Mouse (Mus musculus) mammary gland, adult 2 months (tissue): ENCODE measurements around the gene Chuk. TPM values are rescaled to one million over a fixed set of nuclear protein-coding genes. Genes with fewer than 3 reads are reported as not detected.

Experiments
- polyA plus RNA-seq: library from polyadenylated mRNA; depleted of rRNA; stranded (reverse); fragments of >200 nt; gene quantifications from 2 replicates; pipeline ENCODE4 v1.2.3, GENCODE M21; 2012; ENCODE audit warnings: low replicate concordance; rRNA removed

Gene Chuk
- 9.1 and 18.9 TPM in 2 replicates for polyA plus RNA-seq

DNA sequence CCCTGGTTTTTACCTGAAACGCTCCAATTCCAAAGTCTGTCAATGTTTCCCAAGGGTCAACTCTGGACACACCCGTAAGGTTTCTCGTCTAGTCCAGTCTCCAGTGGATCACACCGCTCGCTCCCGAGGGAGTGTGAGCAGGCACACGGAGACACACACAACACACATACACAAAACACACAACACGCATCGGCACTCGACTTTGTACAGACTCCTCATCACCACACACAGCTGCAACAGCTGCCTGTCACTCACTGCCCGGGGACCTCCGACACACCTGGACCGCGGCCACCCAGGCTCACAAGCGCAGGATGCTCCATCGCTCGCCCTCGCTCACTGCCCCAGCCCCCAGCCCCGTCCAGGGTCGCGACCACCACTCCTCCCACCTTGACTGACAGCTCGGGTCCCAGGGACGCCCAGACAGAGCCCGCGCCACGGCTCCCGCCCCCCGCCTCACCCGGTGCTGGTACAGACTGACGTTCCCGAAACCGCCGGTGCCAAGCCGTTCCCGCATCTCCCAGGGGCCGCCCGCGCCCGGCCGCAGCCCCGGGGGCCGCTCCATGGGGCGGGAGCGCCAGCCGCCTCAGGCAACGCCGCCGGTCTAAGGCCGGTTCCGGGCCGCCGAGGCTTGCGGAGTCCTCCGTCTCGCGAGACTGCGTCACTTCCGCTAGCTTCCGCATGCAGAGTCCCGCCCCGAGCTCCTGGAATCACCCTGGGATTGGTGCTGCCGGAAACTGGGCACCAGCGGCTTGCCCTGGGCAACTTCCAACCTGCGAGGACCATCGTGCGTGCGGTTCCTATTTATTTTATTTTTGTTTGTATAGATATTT, at the start of gene Chuk:
Gene Chuk (minus strand): TSS at position 650 of the 830 bp plus-strand sequence.

DNA sequence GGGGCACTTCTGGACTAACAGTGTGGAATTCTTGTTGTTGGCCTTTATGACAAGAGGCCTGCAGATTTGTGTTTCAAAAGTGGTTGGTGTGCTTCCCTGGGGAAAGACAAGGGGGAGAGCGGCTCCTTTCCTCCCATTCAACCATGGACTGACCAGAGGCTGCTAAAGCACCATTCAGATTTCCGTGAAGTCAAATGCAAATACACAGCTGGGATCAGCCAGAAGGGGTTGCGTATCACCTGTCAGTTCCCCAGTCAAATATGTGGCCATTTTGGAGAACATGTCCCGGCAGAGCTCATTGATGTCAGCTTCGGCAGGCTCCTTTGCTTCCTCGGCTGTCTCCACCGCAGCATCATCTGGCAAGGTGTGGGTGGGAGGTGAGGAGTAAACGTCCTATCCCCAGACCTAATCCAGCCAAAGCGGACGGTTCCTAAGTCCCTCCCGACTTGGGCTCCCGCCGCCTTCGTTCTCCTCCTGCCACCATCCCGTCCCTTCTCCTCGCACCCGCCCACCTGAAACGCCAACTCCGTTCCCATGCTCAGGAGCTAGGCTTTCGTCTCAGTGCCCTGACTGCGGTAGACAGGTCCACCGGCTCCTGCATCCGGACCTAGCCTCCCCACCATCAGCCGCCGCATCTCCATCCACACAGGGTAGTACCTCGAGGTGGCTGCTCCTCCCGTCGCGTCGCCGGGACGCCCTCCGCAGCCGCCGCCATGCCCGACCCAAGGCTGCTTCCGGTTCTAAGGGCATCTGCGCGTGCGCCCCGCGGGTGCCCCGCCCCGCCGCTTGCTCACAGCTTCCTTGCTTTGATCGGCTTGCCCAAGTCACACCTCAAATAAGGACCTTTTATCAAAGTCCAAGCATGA, 38.7 kb upstream of the Chuk start, which contains the start of gene Bloc1s2:
Gene Bloc1s2 (minus strand): TSS at position 745 of the 866 bp plus-strand sequence.

DNA sequence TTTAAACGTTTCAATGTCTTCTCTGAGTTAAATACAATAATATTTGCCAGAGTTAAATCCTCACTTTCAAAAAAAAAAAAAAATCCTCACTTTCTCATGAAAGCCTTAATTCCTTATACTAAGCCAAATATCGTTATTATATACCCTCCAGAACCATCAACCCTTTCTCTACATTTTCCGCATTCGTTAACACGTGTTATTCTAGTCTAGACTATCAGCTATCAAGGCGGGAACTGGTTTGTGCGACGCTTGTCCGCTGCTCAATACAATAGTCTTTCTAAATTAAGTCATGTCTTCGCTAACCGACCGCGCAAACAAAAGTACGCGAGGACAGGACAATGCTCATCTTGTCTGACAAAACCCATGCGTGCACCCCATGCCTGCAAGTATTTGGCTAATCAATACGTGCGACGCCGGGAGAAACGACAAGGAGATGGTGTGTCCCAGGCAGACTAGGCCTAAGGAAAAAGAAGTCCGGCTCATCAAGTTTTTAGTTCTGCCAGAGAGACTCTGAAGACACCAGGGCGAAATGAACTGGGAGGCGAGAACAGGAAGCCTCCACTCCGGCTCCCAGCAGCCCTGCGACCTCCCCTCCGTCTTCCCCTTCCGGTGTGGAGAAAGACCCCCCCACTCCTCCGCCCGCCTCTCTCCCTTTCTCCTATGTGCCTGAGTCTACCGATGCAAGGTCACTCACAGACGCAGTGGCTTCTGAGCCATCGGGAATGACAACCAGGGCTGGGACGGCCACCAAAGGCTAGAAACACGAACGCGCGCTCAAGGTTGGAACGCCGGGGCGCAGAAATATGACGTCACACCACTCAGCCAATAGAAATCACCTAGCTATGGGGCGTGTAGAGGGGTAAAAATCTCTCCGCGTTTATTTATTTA, 28.0 kb upstream of the Chuk start, which contains the start of gene Cwf19l1:
Gene Cwf19l1 (minus strand): TSS at position 805 of the 888 bp plus-strand sequence.

DNA sequence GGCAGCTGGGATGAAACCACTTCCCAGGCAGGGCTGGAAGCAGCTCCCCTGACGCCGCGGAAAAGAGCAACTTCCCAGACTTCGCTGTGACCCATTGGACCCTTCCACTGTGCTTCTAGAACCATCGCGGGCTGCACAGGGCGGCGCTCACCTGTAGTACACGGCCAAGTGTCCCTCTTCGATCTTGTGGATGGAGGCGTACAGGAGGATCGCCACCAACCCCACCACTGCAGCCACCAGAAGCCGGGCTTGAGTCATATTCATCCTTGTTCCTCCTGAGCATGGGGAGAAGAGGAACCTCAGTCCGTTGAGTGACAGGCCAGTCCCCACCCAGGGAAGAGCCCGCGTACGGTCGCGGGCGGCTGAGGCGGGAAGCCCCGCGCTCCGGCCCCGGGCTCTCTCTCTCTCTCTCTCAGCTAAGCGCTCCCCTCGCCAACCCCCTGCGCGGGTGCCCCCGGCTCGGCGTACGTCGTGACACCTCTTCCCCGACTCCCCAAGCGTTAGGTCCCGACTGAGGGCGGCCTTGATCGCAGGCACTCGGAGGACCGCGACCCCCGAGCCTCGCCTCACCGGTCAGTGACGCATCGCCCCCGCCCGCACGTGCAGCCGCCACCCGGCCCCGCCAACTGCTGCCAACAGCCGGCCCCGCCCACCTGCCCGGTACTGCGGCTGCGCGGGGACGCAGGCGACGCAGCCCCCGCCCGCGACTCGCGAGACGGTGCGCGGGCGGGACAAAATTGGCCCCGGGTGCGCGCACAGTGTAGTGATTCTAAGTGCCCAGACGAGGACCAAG, 38.0 kb downstream of the Chuk start, which contains the start of gene Erlin1:
Gene Erlin1 (minus strand): TSS at position 665 of the 793 bp plus-strand sequence.

DNA sequence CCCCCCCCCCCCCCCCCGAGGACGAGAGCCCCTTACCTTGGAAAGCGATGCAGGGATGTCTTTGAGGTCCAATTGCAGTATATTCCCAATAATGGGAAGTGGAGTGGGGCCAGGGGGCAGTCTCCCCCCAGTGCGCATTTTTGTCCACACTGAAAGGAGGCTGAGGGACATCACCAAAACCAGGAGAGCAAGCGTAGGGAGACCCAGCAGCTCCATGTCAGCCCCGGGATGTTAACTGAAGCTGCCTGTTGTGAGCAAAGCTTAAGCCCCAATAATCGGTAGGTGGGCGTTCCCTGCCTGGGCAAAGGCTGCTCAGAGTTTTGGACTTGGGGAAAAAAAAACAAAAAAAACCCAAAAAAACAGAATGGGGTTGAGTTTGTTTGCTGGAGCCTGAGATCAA, 78.3 kb downstream of the Chuk start, which contains the start of gene Cyp2c23:
Gene Cyp2c23 (minus strand): TSS at position 237 of the 400 bp plus-strand sequence.

Other genes starting within 250 kb of the Chuk start
- 18.7 and 19.1 TPM in 2 replicates for gene Dnmbp, start 167.3 kb downstream of the Chuk start, polyA plus RNA-seq
- 0.07 and 0.79 TPM in 2 replicates for gene Cpn1, start 120.9 kb downstream of the Chuk start, polyA plus RNA-seq
- 0.46 and 0.67 TPM in 2 replicates for gene Cyp2c23, start 78.3 kb downstream of the Chuk start, polyA plus RNA-seq
- gene Erlin1, start 37.7 kb downstream of the Chuk start, polyA plus RNA-seq = 5.8 and 12.2 TPM in 2 replicates
- gene Cwf19l1, start 28.4 kb upstream of the Chuk start, polyA plus RNA-seq = 6.2 and 10.8 TPM in 2 replicates
- 14.8 and 22.5 TPM in 2 replicates for gene Bloc1s2, start 39.0 kb upstream of the Chuk start, polyA plus RNA-seq
- gene Pkd2l1, start 85.0 kb upstream of the Chuk start, polyA plus RNA-seq = 0.04 TPM in 1 of 2 replicates, not detected in the other
- 0.27 and 2.7 TPM in 2 replicates for gene Scd3, start 95.8 kb upstream of the Chuk start, polyA plus RNA-seq
- 145 and 155 TPM in 2 replicates for gene Scd2, start 186.2 kb upstream of the Chuk start, polyA plus RNA-seq
- 0.13 and 0.39 TPM in 2 replicates for gene Scd4, start 225.6 kb upstream of the Chuk start, polyA plus RNA-seq